Mouse (Mus musculus) midbrain, embryonic 10.5 days (tissue): ENCODE data around the gene Zfp507. TPM values are rescaled to one million over a fixed set of nuclear protein-coding genes. Genes with fewer than 3 reads are reported as not detected.

Experiments
- polyA plus RNA-seq: library from polyadenylated mRNA; unstranded; fragments of >200 nt; fragmentation: Nextera tagmentation; extraction: Ambion mirVana; gene quantifications from 2 replicates; pipeline ENCODE4 v1.2.1, GENCODE M21; 2016

The Zfp507 gene
- polyA plus RNA-seq, 1 experiment from 2014 or later, result 16.8 TPM

Other genes starting within 250 kb of the Zfp507 start
- 47.4 and 48.9 TPM in 2 replicates for gene Nudt19, start 246.7 kb downstream of the Zfp507 start, polyA plus RNA-seq
- 0.29 and 0.64 TPM in 2 replicates for gene Rgs9bp, start 217.4 kb downstream of the Zfp507 start, polyA plus RNA-seq
- 37.7 and 39.2 TPM in 2 replicates for gene Ankrd27, start 216.8 kb downstream of the Zfp507 start, polyA plus RNA-seq
- gene Pdcd5, start 155.5 kb downstream of the Zfp507 start, polyA plus RNA-seq, result 307 and 342 TPM in 2 replicates
- gene Dpy19l3, start 48.5 kb downstream of the Zfp507 start, polyA plus RNA-seq, result 34.3 and 34.7 TPM in 2 replicates